ENCODE assay signal across 8 mouse cellular contexts in the genomic region with DNA sequence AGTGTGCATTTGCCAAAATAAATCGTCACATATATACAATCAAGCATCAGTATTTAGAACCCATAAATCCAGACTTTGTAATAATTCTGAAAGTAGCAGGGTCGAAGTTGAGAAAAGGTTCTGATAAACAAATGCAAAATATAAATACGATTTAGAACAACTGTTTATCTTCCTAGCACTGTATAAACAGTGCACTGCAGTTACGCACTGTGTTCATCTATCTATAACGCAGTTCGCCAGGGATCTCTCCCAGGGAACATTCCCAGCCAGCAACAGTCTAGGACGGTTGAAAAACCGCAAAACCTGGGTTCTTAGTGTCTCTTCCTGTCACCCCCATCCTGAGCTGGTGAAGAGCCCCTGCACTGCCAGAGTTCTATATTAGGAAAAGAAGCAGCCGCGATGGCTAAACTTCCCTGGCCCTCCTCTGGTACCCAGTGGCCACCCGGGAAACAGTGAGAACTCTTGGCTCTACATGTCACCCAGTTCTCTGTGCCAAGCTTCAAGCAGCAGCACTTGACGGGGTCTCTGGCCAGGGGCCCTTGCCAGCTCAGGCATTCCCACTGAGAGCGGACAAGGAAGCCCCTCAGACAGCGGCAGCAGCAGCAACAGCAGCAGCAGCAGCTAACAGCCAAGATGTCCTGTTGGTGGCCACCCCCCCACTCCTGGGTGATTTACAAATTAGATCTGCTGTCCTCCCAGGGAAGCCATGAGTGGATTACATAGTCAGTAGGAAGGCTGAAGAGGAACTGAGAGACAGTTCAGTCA. TPM values are rescaled to one million over a fixed set of nuclear protein-coding genes. Genes with fewer than 3 reads are reported as not detected.
A peak's percentile ranks its signal among the peaks of the same experiment; 100 is the strongest.
DNase-seq lines count a peak whose midpoint lies in the region; ATAC-seq lines count a peak whose summit lies in the region.

No protein-coding gene starts in this region.

- H3K4me2 ChIP-seq in liver, embryonic 11.5 days: no peak overlapping the region
- H3K4me2 ChIP-seq in heart, embryonic 14.5 days (ENCODE audit: low read length): peak overlapping the region; percentile 49
- H3K4me2 ChIP-seq in midbrain, embryonic 15.5 days: no peak overlapping the region

- no peak for ATAC-seq in liver, embryonic 11.5 days (replicated peaks; ENCODE audit: low FRiP score)
- ATAC-seq in heart, embryonic 14.5 days (ENCODE audit: insufficient number of reproducible peaks, insufficient read depth, low FRiP score, low read depth): no peak
- ATAC-seq in midbrain, embryonic 15.5 days (replicated peaks): no peak
- no peak for ATAC-seq in megakaryocyte, adult 5-6 weeks (ENCODE audit: poor library complexity, severe bottlenecking)

- no peaks in the 10 kb centered on the region for H3K27me3 ChIP-seq in liver, embryonic 11.5 days (replicated peaks; ENCODE audit: control insufficient read depth, insufficient read depth, low read length)
- no peaks in the 10 kb centered on the region for H3K27me3 ChIP-seq in heart, embryonic 14.5 days (ENCODE audit: control insufficient read depth, insufficient read depth, low read length)
- no peaks in the 10 kb centered on the region for H3K27me3 ChIP-seq in midbrain, embryonic 15.5 days (replicated peaks)

- WGBS in liver, embryonic 11.5 days: 72% methylated on average over 14 of the region's 14 CpGs
- 31% methylated on average over 14 of the region's 14 CpGs for WGBS in heart, embryonic 14.5 days
- WGBS in midbrain, embryonic 15.5 days: 75% methylated on average over 14 of the region's 14 CpGs

- peaks cover 68% of the 10 kb centered on the region for H3K4me1 ChIP-seq in liver, embryonic 11.5 days (replicated peaks; ENCODE audit: control insufficient read depth, insufficient read depth, low read length)
- H3K4me1 ChIP-seq in heart, embryonic 14.5 days (ENCODE audit: control insufficient read depth in 2 of 2, insufficient read depth in 2 of 2, low read length in 2 of 2): peaks cover 85 to 98% of the 10 kb centered on the region in 2 experiments
- H3K4me1 ChIP-seq in midbrain, embryonic 15.5 days: peaks cover 11% of the 10 kb centered on the region; the same call in 1 of the 2 replicates

- no peak overlapping the region for H3K4me3 ChIP-seq in liver, embryonic 11.5 days (ENCODE audit: low read depth, low read length)
- H3K4me3 ChIP-seq in heart, embryonic 14.5 days (ENCODE audit: control insufficient read depth in 1 of 2, insufficient read depth in 1 of 2, low read depth in 1 of 2, low read length in 2 of 2): no peak overlapping the region; a peak in 1 of 4 replicates
- H3K4me3 ChIP-seq in midbrain, embryonic 15.5 days: no peak overlapping the region

- H3K9me3 ChIP-seq in liver, embryonic 11.5 days (ENCODE audit: control insufficient read depth, low read length): no peaks in the 10 kb centered on the region
- no peaks in the 10 kb centered on the region for H3K9me3 ChIP-seq in heart, embryonic 14.5 days (ENCODE audit: control insufficient read depth, low read length)
- no peaks in the 10 kb centered on the region for H3K9me3 ChIP-seq in midbrain, embryonic 15.5 days

- H3K9ac ChIP-seq in liver, embryonic 11.5 days (ENCODE audit: low read depth, low read length): no peak overlapping the region
- peak overlapping the region; percentile 35 for H3K9ac ChIP-seq in heart, embryonic 14.5 days (ENCODE audit: low read length)
- no peak overlapping the region for H3K9ac ChIP-seq in midbrain, embryonic 15.5 days

- peak; percentile 56 to 78 for DNase-seq in cerebellum, postnatal 10 days
- no peak for DNase-seq in cerebellum, postnatal 36 days
- DNase-seq in liver, embryonic 11.5 days (ENCODE audit: low spot score): no peak
- no peak for DNase-seq in liver
- DNase-seq in urinary bladder, adult 2 months (ENCODE audit: low spot score): no peak

- H3K27ac ChIP-seq in liver, embryonic 11.5 days (ENCODE audit: low read depth, low read length): 0 out of 2 replicates have a peak overlapping the region, but pooled peaks have one; percentile 17
- peak overlapping the region; percentile 65 to 96 for H3K27ac ChIP-seq in heart, embryonic 14.5 days (replicated peaks in 1 of 2; ENCODE audit: control insufficient read depth in 1 of 2, insufficient read depth in 1 of 2, low read depth in 2 of 2, low read length in 2 of 2)
- peak overlapping the region; percentile 20; the same call in 1 of the 2 replicates for H3K27ac ChIP-seq in midbrain, embryonic 15.5 days

- H3K36me3 ChIP-seq in liver, embryonic 11.5 days (ENCODE audit: control insufficient read depth, insufficient read depth, low read length): no peaks in the 10 kb centered on the region
- H3K36me3 ChIP-seq in heart, embryonic 14.5 days (ENCODE audit: control insufficient read depth, insufficient read depth, low read length): peaks cover 5% of the 10 kb centered on the region; the same call in 1 of the 2 replicates
- no peaks in the 10 kb centered on the region for H3K36me3 ChIP-seq in midbrain, embryonic 15.5 days (replicated peaks)

RNA-seq across cellular contexts. Expression of gene Smad6, which starts 54.3 kb away (rescaled TPM):
- 10.1 and 11.1 TPM in 2 replicates for polyA plus RNA-seq in liver, embryonic 11.5 days (2014; fragmentation: Nextera tagmentation; extraction: Ambion mirVana)
- 18.7 and 30.8 TPM in 2 replicates for polyA plus RNA-seq in heart, embryonic 14.5 days (2014; fragmentation: Nextera tagmentation; extraction: Ambion mirVana)
- 1.5 and 1.9 TPM in 2 replicates for polyA plus RNA-seq in midbrain, embryonic 15.5 days (2015; fragmentation: Nextera tagmentation; extraction: Ambion mirVana)
- total RNA-seq in megakaryocyte, adult 5-6 weeks (2015): 0.52 and 0.96 TPM in 2 replicates
- total RNA-seq in megakaryocyte, adult 5-6 weeks (2017): 1.3 and 1.7 TPM in 2 replicates
- 20.6 and 21.8 TPM in 2 replicates for polyA plus RNA-seq in urinary bladder, adult 2 months (2012; rRNA removed)

Comparison
In these comparisons a context has a peak if more than half of its experiments do, and no peak if none do; other contexts are left out.
1. DNase-seq: peak in cerebellum, postnatal 10 days (2 of 2); none in cerebellum, postnatal 36 days (0 of 2), liver, embryonic 11.5 days (single experiment), liver (single experiment) and urinary bladder, adult 2 months (single experiment).
2. H3K27ac ChIP-seq: peak in every context shown above with its lines; median percentile 80 in heart, embryonic 14.5 days; 20 in midbrain, embryonic 15.5 days; 17 in liver, embryonic 11.5 days.